Mouse (Mus musculus): ENCODE results near the gene Taf4.

Gene Taf4

GRCm38 (mm10) chr2:179984830-179985229 lies 8.4 kb upstream of the Taf4 start:
- DNase-seq (ENCODE audit: extremely low spot score, low read depth, low spot score) = no peak

- no peak for DNase-seq (ENCODE audit: extremely low spot score, low read depth, low spot score)
These were observed 6.3 kb upstream of the Taf4 start for GRCm38 (mm10) chr2:179982715-179983114.

GRCm38 (mm10) chr2:179980616-179981015 lies 4.2 kb upstream of the Taf4 start:
- no peak for DNase-seq (ENCODE audit: extremely low spot score, low read depth, low spot score)

GRCm38 (mm10) chr2:179979836-179980235 lies 3.4 kb upstream of the Taf4 start:
- DNase-seq (ENCODE audit: extremely low spot score, low read depth, low spot score) = no peak

- DNase-seq (ENCODE audit: extremely low spot score, low read depth, low spot score) = no peak
These were observed 1.8 kb upstream of the Taf4 start for GRCm38 (mm10) chr2:179978250-179978649.

- no peak for DNase-seq (ENCODE audit: extremely low spot score, low read depth, low spot score)
These were observed 1.0 kb upstream of the Taf4 start for GRCm38 (mm10) chr2:179977344-179978025.

GRCm38 (mm10) chr2:179976295-179976627 lies 185 bp downstream of the Taf4 start:
- DNase-seq (ENCODE audit: extremely low spot score, low read depth, low spot score) = no peak

- DNase-seq (ENCODE audit: extremely low spot score, low read depth, low spot score) = no peak
These were observed 595 bp downstream of the Taf4 start for GRCm38 (mm10) chr2:179975851-179976250.

GRCm38 (mm10) chr2:179974651-179975471 lies 1.6 kb downstream of the Taf4 start:
- DNase-seq (ENCODE audit: extremely low spot score, low read depth, low spot score) = no peak

GRCm38 (mm10) chr2:179973871-179974628 lies 2.4 kb downstream of the Taf4 start:
- no peak for DNase-seq (ENCODE audit: extremely low spot score, low read depth, low spot score)

GRCm38 (mm10) chr2:179972406-179972805 lies 4.0 kb downstream of the Taf4 start:
- no peak for DNase-seq (ENCODE audit: extremely low spot score, low read depth, low spot score)

- no peak for DNase-seq (ENCODE audit: extremely low spot score, low read depth, low spot score)
These were observed 4.6 kb downstream of the Taf4 start for GRCm38 (mm10) chr2:179971891-179972290.

- no peak for DNase-seq (ENCODE audit: extremely low spot score, low read depth, low spot score)
These were observed 7.3 kb downstream of the Taf4 start for GRCm38 (mm10) chr2:179969137-179969536.

GRCm38 (mm10) chr2:179967633-179968032 lies 8.8 kb downstream of the Taf4 start:
- DNase-seq (ENCODE audit: extremely low spot score, low read depth, low spot score) = no peak

- no peak for DNase-seq (ENCODE audit: extremely low spot score, low read depth, low spot score)
These were observed 15.0 kb downstream of the Taf4 start for GRCm38 (mm10) chr2:179961420-179961819.

- DNase-seq (ENCODE audit: extremely low spot score, low read depth, low spot score) = no peak
These were observed 16.1 kb downstream of the Taf4 start for GRCm38 (mm10) chr2:179960327-179960726.

GRCm38 (mm10) chr2:179959391-179959790 lies 17.1 kb downstream of the Taf4 start:
- no peak for DNase-seq (ENCODE audit: extremely low spot score, low read depth, low spot score)

GRCm38 (mm10) chr2:179951542-179952524 lies 24.6 kb downstream of the Taf4 start:
- no peak for DNase-seq (ENCODE audit: extremely low spot score, low read depth, low spot score)

- no peak for DNase-seq (ENCODE audit: extremely low spot score, low read depth, low spot score)
These were observed 27.6 kb downstream of the Taf4 start for GRCm38 (mm10) chr2:179948820-179949219.

GRCm38 (mm10) chr2:179947607-179948006 lies 28.8 kb downstream of the Taf4 start:
- no peak for DNase-seq (ENCODE audit: extremely low spot score, low read depth, low spot score)

- no peak for DNase-seq (ENCODE audit: extremely low spot score, low read depth, low spot score)
These were observed 29.9 kb downstream of the Taf4 start for GRCm38 (mm10) chr2:179946496-179946895.
